Mouse (Mus musculus): ENCODE measurements around the gene Kntc1.
"Not testable (repeated sequence)": the region's sequence is repeated elsewhere in the genome, so short reads cannot be mapped to it uniquely, and the experiment has no call there.

The Kntc1 gene

GRCm38 (mm10) chr5:123749065-123750064 lies at the start of gene Kntc1, which contains the start of gene Rsrc2:
TSS of gene Kntc1 (plus strand) at chr5:123749716.
TSS of gene Rsrc2 (minus strand) at chr5:123749414.
- DNase-seq, result peak; percentile 99

GRCm38 (mm10) chr5:123700625-123701024 lies 48.9 kb upstream of the Kntc1 start:
- peak in 1 of 2 experiments; percentile 15 for DNase-seq

GRCm38 (mm10) chr5:123708598-123708997 lies 40.9 kb upstream of the Kntc1 start:
- no peak for DNase-seq

GRCm38 (mm10) chr5:123709571-123709970 lies 39.9 kb upstream of the Kntc1 start:
- no peak for DNase-seq

GRCm38 (mm10) chr5:123713782-123714181 lies 35.7 kb upstream of the Kntc1 start:
- DNase-seq, result no peak

GRCm38 (mm10) chr5:123714622-123715021 lies 34.9 kb upstream of the Kntc1 start:
- DNase-seq, result no peak

GRCm38 (mm10) chr5:123720328-123721311 lies 28.9 kb upstream of the Kntc1 start, which contains the start of gene Zcchc8:
TSS of gene Zcchc8 (minus strand) at chr5:123721100.
- peak; percentile 93 to 94 for DNase-seq

- DNase-seq, result not testable (repeated sequence)
Observed at GRCm38 (mm10) chr5:123723816-123724215, 25.7 kb upstream of the Kntc1 start.

GRCm38 (mm10) chr5:123730981-123731380 lies 18.5 kb upstream of the Kntc1 start:
- DNase-seq, result no peak

- no peak for DNase-seq
Observed at GRCm38 (mm10) chr5:123744358-123744757, 5.2 kb upstream of the Kntc1 start.

GRCm38 (mm10) chr5:123746253-123746652 lies 3.3 kb upstream of the Kntc1 start:
- no peak for DNase-seq

GRCm38 (mm10) chr5:123747604-123748003 lies 1.9 kb upstream of the Kntc1 start:
- no peak for DNase-seq

- DNase-seq, result no peak
Observed at GRCm38 (mm10) chr5:123748339-123749064, 1.0 kb upstream of the Kntc1 start.

GRCm38 (mm10) chr5:123765506-123765905 lies 16.0 kb downstream of the Kntc1 start:
- DNase-seq, result no peak

GRCm38 (mm10) chr5:123766455-123766854 lies 16.9 kb downstream of the Kntc1 start:
- not testable (repeated sequence) for DNase-seq

GRCm38 (mm10) chr5:123773441-123773840 lies 23.9 kb downstream of the Kntc1 start:
- no peak for DNase-seq

GRCm38 (mm10) chr5:123780716-123781115 lies 31.2 kb downstream of the Kntc1 start:
- DNase-seq, result peak; percentile 43 to 59

- no peak for DNase-seq
Observed at GRCm38 (mm10) chr5:123781864-123782263, 32.3 kb downstream of the Kntc1 start.

- no peak for DNase-seq
Observed at GRCm38 (mm10) chr5:123788976-123789375, 39.5 kb downstream of the Kntc1 start.

- no peak for DNase-seq
Observed at GRCm38 (mm10) chr5:123793081-123793480, 43.6 kb downstream of the Kntc1 start.

GRCm38 (mm10) chr5:123806334-123806733 lies 56.8 kb downstream of the Kntc1 start:
- no peak for DNase-seq

GRCm38 (mm10) chr5:123808541-123808940 lies 59.0 kb downstream of the Kntc1 start:
- no peak for DNase-seq
